Mouse (Mus musculus): ENCODE results near the gene Gpx3.
"Not testable (repeated sequence)": the region's sequence is repeated elsewhere in the genome, so short reads cannot be mapped to it uniquely, and the experiment has no call there.

Gpx3 gene

DNA sequence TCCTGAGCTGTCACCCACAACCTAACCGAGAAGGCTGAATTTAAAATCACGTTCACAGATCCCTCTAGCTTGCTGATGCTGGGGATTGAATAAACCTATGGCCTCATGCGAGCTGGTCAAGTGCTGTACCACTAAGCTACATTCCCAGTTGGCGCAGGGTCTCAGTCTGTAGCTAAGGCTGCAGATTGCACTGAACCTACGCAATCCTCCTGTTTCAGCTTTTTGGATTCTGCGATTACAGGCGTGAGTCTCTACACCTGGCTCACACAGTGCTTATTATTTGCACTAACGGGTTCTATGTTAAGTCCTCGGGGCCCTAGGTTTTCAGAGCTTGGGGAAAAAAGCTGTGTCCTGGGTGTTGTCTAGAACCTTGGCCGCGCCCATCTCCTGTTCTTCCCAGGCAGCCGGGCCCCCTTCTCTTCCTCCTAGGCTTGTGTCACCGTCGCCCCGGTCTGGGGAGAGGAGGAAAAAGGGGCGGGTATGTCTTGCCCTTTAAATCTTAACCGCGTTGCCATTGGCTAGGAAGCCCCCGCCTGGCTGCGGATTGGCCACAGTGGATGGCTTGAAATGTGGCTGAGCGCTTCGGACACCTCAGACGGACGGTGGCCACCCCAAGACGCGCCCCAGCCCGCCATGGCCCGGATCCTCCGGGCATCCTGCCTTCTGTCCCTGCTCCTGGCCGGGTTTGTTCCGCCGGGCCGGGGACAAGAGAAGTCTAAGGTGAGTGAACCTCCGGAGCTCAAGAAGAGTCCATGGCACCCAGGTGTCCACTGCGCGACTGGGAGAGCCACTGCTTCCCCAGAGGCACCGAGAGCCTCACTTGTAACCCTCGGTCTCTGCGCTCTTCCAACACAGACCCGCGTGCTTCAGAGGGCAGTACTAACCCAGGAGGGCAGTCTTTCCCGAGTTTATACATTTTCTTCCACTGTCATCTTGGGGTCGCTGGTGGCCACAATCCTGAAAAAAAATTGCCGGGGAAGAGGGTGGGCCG is at the start of gene Gpx3:
Gene Gpx3 (plus strand): TSS at position 121 of the 991 bp plus-strand sequence.
- peak; percentile 50 for DNase-seq

DNA sequence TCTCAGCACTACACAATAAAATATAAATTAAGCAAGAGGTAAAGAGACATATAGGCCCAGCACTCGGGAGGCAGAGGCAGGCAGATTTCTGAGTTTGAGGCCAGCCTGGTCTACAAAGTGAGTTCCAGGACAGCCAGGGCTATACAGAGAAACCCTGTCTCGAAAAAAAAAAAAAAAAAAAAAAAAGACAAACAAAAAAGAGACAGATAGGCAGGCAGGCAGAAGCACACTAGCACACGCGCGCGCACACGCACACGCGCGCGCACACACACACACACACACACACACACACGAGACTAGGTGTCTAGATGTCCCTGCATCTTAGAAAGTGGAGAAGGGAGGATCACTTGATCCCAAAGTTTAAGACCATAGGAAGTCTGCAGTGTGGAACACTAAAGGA is 43.4 kb upstream of the Gpx3 start:
- DNase-seq, result not testable (repeated sequence)

DNA sequence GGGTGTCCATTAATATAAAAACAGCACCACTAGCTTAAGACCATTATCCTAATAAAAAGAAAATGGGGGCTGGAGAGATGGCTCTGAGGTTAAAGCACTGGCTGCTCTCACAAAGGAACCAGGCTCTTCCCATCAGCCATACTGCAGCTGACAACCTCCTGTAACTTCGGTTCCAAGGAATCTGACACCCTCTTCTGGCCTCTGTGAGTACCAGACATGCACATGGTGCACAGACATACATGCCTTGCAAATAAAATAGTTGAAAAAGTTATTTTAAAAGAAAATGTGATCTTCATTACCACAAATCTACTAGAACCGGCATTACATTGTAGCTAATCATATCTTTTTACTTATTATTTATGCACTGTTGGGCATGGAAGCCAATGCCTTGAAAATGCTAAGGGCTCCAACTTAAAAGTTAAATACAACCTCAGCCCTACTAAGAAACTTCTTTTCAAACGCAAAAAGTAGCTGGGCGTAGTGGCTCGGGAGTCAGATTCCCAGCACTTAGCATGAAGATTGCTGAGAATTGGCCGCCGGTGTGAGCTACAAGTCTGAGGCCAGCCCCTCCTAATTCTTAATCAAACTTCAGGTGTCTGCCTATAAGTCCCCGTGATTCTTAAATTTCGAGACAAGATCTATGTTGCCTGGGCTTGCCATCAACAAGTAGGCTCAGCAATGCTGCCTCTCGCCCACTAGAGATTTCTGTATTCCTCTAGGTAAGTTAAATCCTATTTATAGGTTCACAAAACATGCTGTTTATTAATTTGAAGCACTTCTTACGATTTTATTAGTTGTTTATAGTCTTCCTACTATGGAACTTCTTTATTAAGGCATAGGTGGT is 42.7 kb upstream of the Gpx3 start:
- no peak for DNase-seq

DNA sequence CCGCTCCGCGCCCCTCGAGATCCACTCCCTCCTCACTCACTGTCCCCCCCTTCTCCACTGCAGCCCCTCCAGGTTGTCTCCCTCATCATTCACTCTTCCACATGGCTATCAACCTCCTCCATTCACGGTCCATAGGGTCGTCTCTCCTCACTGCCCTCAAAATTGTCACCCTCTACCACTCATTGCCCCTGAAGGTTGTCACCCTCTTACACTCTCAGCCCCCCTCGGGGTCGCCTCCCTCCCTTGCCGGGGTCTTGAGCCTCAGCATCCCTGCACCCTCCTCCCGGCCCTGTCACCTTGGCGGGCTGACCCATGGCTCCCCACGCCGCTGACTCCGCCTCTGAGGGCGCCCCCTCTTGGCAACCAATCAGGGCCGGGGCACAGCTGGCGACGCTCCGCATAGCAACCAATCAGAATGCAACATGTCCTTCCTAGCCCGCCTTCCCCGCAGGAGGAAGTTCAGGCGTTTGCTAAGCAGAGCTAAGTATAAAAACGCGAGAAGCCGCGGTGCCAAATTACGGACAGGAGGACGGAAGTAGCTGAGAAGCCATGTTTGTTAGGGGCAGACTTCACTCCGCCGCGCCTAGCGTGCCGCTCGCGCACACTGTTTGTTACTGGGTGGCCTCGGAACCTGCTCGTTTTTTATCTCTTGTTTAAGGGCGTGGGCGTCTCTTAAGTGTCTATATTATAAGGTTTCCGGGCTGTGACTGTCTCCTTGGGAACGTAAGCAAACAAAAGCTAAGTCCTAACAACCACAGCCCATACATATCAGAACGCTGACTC is 41.8 kb upstream of the Gpx3 start, which contains the start of gene Lyrm7:
Gene Lyrm7 (minus strand): TSS at position 661 of the 783 bp plus-strand sequence.
- DNase-seq, result peak; percentile 97

DNA sequence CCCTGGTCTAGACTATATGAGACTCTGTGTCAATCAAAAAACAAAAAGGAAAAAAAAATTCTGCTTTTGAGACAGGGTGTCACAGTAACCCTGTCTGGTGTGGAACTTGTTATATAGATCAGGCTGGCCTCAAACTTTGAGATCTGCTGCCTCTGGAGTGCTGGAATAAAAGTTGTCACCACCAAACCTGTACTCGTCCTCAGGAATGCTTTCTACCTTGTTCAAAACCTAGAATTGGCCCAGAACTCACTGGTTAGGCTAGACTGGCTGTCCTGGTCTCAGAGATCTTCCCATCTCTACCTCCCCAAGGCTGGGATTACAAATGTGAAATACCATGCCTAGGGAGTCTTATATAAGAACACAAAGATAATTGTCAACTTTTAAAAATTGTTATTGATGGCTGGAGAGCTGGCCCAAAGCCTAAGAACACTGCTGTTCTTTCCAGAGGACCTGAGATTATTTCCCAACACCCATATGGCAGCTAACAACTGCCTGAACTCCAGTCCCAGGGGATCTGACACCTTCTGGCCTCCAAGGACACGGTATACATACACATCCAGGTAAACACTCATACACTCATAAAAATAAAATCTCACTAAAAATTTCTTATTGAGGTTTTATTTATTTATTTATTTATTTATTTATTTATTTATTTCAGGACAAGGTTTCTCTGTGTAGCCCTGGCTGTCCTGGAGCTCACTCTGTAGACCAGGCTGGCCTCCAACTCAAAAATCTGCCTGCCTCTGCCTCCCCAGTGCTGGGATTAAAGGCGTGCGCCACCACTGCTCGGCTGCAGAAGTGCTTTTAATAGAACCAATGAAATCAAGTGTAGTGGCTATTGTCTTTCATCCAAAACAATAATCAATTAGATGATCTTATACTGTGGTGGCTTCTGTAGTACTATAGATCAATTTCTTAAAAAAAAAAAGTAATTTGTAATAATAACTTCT is 40.5 kb upstream of the Gpx3 start:
- DNase-seq, result no peak

DNA sequence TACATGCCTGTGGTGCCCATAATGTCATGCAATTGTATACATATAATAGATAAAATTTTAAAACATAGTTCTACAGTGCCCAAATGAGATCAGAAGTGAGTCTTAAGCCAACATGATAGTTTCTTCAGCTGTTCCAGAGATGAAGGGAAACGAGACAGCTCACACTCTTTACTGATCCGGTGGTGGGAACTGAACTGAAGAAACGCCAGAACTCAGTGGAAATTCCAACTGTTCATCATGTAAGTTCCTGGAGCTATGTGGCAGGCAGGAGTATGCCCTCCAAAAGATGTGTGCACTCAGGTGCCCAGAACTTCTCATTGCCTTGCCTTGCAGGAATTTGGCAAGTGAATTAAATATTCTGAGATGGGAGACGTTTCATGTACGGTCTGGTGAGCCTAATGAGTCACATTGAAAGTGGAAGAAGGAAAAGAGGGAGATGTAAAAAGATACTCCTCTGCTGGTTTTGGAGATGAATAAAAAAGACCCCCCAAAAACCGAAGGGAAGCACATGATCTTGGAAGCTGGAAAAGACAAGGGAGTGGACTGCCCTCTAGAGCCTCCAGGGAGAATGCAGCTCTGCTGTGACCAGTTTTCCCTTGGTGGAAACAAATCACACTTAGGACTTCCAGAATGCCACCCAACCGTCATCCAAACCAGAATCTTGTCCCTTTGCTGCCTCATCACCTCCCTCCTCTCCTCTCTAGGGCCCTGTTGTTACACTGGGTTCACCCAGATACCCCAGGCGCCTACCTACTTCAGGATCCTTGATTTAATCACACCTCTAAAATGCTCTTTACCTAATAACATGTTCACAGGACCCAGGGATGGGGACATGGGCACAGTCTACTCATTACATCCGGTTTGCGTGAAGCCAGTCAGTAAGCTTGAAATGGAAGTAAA is 39.4 kb upstream of the Gpx3 start:
- peak; percentile 63 for DNase-seq

DNA sequence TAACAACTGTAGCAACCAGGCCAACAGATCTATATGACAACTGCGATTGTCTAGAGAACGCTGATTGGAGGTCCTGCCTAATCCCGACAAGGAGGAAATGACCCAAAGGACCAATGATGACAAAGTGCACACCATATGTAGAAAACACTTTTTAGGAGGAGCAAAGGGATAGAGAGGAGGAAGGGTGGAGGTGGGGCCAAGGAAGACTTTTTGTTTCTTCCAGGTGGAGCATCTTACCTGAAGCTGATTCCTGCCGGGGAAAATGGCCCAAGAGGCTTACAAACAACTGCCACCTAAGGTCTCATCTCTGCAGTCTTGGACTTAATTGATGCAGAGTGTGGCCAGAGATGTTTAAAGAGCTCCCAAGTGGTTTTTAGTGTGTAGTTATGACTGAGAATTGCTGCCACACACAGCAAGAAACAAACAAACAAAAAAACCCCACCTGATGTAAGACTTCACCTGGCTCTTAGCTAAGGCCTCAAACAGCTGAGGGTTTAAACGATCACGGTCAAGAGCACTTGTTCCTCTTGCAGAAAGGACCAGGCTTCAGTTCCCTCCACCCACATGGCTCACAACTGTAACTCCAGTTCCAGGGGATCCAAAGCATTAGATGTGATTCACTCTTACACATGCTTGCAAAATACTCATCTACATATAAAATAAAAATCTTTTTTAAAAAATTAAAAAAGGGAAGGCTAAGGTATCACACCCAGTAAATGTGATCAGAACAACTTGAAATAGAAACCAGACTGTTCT is 36.7 kb upstream of the Gpx3 start:
- no peak for DNase-seq

DNA sequence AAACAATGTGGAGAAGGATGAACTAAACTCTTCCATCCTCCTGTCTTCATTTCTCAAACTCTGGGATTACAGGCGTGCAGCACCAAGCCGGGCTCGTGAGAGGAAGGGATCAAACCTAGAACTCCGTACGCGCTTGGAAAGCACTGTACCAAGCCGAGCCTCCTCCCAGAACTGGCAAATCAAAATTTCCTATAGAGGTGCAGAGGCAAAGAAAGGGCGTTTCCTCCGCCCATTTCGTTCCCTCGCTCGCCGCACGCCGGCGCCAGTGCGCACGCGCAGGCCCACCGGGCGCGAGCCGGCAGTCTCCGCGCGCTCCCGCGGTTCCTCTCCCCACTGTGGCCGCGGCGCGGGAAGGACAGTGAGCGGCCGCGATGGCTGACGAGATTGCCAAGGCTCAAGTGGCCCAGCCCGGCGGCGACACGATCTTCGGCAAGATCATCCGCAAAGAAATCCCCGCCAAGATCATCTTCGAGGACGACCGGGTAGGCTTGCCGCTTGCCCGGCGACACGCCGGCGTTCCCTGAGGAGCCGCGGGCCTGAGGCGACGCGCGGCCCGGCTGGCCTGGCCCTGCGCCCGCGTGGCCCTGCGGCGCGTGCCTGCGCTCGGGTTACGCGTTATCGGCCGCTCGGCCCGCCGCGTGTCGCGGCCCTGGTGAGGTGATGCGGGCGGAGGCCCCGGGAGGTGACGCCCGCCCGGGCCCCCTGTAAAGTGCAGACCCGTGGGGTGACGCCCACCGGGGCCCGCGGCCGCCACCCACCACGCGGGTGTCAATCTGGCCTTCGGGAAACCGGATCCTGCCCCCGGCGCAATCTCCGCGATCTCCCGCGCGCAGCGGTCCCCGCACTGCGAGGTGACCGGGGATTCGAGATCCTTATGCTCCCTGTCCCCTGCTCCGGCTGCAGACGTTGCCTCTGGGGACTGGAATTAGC is 35.9 kb upstream of the Gpx3 start, which contains the start of gene Hint1:
Gene Hint1 (plus strand): TSS at position 265 of the 930 bp plus-strand sequence.
- peak; percentile 92 for DNase-seq

DNA sequence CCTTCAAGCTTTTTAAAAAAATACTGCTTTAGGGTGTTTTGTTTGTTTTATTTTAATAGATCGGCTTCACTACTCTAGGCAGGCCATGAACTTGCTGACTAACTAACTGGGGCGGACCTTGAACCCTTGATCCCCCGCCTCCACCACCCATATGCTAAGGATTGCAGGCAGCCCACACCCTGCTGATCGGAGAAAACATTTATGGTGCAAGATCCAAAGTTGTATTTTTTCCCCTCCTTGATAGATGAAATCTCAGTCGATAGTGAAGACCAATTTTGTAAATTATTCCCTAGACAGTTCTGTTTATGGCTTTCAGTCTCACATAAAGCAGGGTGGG is 35.2 kb upstream of the Gpx3 start:
- DNase-seq, result no peak

DNA sequence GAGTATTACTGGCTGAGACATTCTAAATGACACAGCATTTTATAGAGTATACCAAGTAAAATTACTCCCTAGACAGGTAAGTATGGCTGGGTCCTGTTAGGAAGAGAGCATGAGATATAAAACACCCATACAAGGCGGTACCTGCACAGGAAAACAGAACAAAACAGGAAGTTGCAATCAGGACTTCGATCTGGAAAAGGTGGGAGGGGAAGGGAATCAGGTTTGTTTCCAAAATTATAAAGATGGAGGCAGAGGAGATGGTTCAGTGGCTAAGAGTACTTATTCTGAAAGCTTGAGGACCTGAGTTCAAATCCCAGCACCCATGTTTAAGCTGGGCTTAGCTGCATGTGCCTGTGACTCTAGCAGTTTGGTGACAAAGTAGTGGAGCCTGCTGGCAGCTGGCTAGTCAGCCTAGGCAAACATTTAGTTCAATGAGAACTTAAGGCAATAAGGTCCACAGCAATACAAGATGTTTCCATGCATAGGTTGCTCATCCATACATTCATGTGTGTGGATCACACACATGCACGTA is 34.3 kb upstream of the Gpx3 start:
- DNase-seq, result no peak

DNA sequence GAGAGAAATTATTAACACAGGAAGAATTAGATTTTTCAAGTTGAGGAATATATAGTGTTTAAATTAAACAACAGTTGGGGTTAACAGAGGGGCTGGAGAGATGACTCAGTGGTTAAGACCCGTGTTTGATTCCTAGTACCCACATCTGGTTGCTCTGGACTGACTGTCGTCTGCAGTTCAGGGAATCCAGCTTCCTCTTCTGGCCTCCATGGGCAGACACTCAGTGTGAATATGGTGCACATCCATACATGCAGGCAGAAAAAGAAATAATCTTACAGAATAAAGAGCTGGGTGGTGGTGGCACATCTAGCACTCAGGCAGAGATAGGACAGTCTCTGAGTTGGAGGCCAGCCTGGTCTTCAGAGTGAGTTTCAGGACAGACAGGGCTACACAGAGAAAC is 33.8 kb upstream of the Gpx3 start:
- DNase-seq, result no peak

DNA sequence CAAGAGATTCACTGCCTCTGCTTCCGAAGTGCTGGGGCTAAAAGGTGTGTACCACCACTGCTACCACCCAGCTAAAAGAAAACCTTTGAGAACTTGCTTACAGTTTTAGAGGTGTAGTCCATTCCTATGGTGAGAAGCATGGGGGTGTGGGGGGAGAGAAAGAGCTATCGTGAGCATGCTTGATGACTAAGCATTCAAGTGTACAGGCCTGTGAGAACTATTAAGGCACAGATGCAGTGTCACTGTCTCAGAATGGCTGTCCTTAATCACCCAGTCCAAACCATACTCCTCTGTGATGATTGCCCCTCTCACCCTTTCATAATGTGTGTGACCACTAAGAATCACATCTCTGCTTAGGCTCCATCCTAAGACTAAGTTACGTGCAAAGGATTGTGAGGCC is 32.9 kb upstream of the Gpx3 start:
- DNase-seq, result no peak

DNA sequence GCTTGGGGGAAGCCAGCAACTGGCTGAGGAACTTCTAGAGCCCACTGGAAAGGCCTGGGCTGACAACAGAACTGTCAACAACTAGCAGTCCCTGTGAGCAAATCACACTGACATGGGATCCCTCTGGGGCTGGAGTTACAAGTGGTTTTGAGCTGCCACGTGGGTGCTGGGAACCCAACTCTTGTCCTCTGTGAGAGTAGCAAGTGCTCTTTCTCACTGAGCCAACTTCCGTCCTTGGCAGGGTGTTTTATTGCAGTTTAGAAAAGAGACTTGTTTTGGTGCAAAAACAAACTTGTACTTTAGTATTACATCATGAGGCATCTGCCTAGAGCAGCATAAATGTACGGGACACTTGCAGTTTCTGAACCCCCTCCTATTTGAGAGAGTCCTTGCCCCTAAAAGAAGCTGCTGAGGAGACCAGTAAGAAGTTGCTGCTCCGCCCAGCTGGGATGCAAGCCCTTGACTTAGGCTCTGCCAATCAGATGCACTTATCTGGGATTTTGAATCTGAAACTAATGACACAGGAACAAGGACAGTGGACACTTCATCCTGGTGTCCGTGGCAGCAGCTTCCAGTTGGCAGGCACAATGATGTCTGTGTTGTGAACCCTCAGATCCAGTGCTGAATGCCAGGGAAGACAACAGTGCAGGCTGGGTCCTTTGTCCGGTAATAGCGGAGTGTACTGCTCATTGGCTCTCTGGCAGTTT is 30.3 kb upstream of the Gpx3 start:
- no peak for DNase-seq

DNA sequence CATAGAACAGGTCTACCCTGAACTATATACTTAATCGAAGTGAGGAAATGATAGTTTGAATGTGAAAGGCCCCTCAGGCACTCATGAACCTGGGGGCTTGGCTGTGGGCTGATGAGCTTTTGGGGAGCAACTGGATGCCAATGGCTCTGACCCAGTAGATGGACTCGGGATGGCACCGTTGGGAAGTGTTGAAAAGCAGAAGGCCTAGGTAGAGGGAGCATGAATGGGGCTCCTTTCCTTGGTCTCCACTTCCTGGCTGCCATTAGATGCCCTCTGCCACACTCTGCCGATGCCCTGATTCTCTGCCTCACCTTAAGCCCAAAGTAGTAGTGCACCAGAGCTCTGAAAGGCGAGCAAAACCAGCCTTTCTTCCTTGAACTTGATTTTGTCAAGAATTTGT is 26.2 kb upstream of the Gpx3 start:
- no peak for DNase-seq

DNA sequence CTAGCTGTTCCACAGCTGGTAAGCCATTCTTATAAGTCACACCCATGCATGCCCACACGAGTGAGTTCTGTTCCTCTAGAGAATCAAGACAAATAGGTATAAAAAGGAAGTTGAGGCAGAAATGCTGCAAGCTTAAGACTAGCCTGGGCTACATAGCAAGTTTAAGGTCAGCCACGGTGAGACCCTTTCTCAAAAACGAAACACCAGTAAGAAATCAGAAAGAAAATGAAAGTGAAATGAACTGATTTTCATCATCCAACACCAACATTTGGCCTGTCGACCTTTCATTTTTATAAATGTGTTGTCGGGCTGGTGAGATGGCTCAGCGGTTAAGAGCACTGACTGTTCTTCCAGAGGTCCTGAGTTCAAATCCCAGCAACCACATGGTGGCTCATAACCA is 23.4 kb upstream of the Gpx3 start:
- DNase-seq, result no peak

DNA sequence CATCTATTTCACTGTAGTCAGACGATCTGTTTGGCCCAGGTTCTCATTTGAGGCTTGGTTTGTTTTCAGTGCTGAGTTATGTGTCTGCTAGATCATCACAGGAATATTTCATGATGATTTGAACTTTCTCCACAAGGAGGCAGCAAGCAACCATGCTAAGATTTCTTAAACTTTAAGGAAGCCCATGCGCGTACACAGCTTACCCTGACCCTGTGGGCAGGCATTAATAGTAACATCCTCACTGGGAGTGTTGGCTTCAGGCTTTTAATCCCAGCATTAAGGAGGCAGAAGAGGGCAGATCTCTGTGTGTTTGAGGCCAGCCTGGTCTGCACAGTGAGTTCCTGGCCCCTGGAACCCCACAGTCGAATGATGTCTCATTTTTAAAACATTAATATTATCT is 22.8 kb upstream of the Gpx3 start:
- no peak for DNase-seq

DNA sequence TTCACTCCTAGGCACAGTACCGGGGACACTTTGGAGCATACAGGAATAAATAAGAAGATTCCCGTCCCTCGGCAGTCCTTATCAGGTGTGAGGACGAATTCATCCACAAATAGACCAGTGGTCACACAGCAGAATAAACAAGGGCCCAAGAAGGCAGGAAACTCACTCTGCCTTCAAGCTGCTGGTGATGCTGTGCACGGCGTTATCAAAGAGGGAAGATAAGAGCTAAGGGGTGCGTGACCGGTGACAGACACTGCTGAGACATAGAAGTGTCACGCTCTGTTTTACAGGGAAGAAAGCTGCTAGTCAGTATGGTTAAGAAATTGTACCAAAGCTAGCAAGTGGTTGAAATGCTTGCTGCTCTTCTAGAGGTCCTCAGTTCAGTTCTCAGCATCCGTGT is 22.3 kb upstream of the Gpx3 start:
- DNase-seq, result no peak

DNA sequence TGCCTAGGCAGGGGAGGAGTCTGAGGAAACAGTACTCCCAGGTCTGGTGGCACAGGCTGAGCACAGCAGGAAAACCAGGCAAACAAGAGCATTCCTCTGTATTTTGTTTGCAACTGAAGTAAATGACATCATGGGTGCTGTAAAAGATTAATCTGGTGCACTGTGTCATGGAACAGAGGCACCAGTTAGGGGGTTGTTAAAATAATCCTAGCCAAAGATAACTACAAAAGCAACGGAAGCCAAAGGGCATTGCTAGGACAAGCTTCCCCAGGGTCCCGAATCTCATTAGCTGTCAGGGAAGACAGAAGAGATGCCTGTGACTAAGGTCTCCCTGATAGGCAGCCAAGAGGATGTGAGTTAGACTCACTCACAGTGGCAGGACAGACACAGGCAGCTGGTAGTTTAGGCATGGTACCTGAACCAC is 21.2 kb upstream of the Gpx3 start:
- no peak for DNase-seq

All from right cerebral cortex, postnatal 14 days (tissue).